Mouse (Mus musculus): Measurements from ENCODE around the gene Bmp8b. TPM values are rescaled to one million over a fixed set of nuclear protein-coding genes. Genes with fewer than 3 reads are reported as not detected.
A peak's percentile ranks its signal among the peaks of the same experiment; 100 is the strongest.
"Not testable (repeated sequence)": the region's sequence is repeated elsewhere in the genome, so short reads cannot be mapped to it uniquely, and the experiment has no call there.

Bmp8b gene
- polyA plus RNA-seq, 1 experiment from 2014 or later: 0.38 TPM

DNA sequence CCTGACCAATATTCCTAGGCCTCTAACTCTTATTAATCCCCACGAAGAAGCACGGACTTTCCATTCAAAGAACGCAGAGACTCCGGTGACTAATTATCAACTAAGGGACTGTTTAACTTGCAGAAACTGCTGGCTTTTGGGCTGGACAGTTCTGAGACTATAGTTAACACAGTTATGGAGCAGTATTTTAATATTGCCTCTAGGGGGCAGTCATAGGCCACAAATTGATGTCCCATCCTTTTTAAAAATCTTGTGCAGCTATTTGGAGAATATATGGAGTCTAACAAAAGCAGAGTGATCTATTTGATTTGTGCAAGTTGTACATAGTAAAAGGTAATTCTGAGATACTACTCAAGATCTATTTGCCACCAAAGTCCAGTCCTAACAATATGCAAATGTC is 50.0 kb downstream of the Bmp8b start:
- Histone ChIP-seq H3K4me2 (no peak overlapping the region), H3K4me1 (no peaks in the 10 kb centered on the region), H3K27me3 (replicated peaks) (no peaks in the 10 kb centered on the region), H3K36me3 (no peaks in the 10 kb centered on the region), H3K4me3 (replicated peaks) (no peak overlapping the region), H3K27ac (replicated peaks) (no peak overlapping the region), H3K9ac (replicated peaks) (no peak overlapping the region), H3K9me3 (replicated peaks) (no peaks in the 10 kb centered on the region)
- WGBS: 30% methylated on average over 4 of the region's 4 CpGs
- ATAC-seq (ENCODE audit: low FRiP score): no peak

DNA sequence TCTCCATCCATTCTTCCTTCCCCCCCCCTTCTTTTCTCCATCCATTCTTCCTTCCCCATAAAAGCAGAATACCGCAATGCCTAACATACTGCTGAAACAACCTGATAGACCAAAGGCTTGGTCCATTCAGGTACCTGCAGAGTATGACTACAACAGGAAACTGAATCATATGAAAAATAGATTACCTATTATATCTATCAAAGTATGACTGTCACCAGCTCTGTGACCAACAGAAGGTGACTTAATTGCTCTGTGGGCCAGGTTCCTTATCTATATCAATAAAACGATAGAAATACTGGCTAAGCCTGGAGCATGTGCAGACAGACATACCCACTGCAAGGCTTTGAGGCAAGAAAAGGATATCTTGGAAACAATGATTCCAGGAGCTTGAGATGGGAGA is 50.5 kb downstream of the Bmp8b start:
- no peaks in the 10 kb centered on the region for H3K36me3 ChIP-seq
- no peaks in the 10 kb centered on the region for H3K27me3 ChIP-seq (replicated peaks)
- no peak overlapping the region for H3K4me2 ChIP-seq
- no peak for ATAC-seq (ENCODE audit: low FRiP score)
- no peak overlapping the region for H3K27ac ChIP-seq (replicated peaks)
- H3K4me1 ChIP-seq: no peaks in the 10 kb centered on the region
- WGBS: 66% methylated on average over 2 of the region's 2 CpGs
- H3K4me3 ChIP-seq (replicated peaks): no peak overlapping the region
- H3K9me3 ChIP-seq (replicated peaks): no peaks in the 10 kb centered on the region
- no peak overlapping the region for H3K9ac ChIP-seq (replicated peaks)

DNA sequence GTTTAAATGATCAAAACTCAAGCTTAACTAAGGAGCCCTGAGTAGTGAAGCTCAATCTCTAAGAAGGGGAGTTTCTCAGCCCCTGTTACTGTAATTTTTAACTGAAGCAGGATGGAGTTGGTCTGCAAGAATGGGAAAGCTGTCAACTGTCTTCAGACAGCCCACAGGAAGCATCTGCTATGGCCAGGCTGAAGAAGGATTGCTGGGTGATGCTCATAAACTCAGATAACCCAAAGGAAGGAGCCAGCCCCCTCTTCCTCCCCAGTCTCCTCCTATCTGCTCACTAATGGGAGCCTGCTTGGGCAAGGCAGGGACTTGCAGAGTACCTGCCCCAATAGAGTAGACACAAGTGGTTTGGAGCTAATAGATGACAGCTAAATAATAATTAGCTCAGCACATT is 50.9 kb downstream of the Bmp8b start:
- Histone ChIP-seq H3K4me2 (no peak overlapping the region), H3K36me3 (no peaks in the 10 kb centered on the region), H3K9ac (replicated peaks) (no peak overlapping the region), H3K4me3 (replicated peaks) (no peak overlapping the region), H3K4me1 (no peaks in the 10 kb centered on the region), H3K27me3 (replicated peaks) (no peaks in the 10 kb centered on the region), H3K27ac (replicated peaks) (no peak overlapping the region), H3K9me3 (replicated peaks) (no peaks in the 10 kb centered on the region)
- no peak for ATAC-seq (ENCODE audit: low FRiP score)

DNA sequence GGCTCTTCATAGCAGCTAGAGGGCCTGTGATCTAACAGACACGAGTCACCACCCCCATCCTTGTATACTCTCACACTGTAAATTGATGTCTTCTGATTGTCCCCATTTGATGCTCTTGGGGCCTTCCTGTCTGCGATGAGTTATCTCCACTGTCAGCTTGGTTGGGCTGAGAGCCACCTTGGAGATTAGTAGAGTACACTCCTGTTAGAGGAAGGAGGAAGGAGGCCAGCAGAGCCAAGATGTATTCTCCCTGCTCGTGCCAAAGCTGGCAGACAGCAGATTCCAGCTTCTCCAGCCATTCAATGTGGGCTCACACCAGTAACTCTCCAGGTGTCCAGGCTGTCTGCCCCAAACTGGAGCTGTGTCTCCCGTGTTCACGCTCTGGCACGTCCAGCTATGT is 55.6 kb downstream of the Bmp8b start:
- Histone ChIP-seq H3K9me3 (replicated peaks) (no peaks in the 10 kb centered on the region), H3K9ac (replicated peaks) (no peak overlapping the region), H3K4me2 (no peak overlapping the region), H3K4me1 (no peaks in the 10 kb centered on the region; the same call in 1 of the 2 replicates), H3K27ac (replicated peaks) (no peak overlapping the region), H3K36me3 (no peaks in the 10 kb centered on the region), H3K4me3 (replicated peaks) (no peak overlapping the region), H3K27me3 (replicated peaks) (0 out of 2 replicates have a peak, but pooled peaks cover 2% of the 10 kb centered on the region)
- WGBS: 85% methylated on average over 6 of the region's 6 CpGs
- no peak for ATAC-seq (ENCODE audit: low FRiP score)

DNA sequence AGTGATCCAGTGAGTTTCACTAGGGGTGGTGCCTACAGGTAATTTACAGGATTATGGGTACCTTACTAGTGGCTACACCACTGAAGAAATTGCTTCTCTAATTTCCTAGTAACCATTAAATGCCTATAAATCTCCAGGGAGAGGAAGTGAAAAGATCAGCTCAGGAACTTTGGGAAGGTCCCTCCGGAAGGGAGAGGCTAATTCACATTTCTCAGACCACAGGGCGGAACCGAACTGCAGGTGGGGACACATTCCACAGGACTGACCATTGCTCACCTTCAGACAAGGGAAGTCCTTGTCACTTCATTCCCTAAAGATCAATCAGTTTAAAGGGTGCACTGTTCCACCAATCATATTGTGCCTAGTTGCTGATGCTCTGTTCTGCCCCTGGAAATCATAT is 56.3 kb downstream of the Bmp8b start:
- ATAC-seq (ENCODE audit: low FRiP score); H3K4me3 ChIP-seq (replicated peaks); H3K4me1 ChIP-seq; H3K9ac ChIP-seq (replicated peaks); H3K9me3 ChIP-seq (replicated peaks); H3K27ac ChIP-seq (replicated peaks); H3K36me3 ChIP-seq; H3K27me3 ChIP-seq (replicated peaks); H3K4me2 ChIP-seq: not testable (repeated sequence)
- 79% methylated on average over 3 of the region's 3 CpGs for WGBS

DNA sequence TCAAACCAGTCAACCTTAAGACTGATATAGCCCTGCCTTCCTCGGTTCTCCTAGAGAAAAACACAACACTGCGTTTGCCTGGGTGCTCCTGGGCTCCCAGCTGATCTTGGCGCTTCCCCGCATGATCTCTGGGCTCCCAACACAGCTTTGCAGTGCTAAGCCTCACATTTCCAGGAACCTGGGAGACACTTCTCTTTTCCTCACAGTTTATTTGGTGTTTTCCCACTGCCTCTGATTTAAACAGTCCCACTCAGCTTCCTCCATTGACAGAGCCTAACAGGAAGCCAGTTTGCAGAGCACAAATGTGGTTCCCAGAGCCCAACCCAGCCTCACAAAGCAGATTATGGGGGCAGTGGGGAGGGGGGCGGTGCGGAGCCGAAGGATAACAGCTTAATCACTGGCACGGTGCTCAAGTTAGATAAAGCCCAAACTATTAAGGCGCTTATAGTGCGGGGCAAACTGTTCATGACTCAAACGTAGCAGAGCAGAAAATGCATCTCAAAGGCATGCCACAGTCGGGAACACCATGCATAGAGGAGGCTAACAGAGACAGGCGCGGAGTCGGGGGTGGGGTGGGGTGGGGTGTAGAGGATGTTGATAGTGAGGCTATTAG is 57.4 kb downstream of the Bmp8b start:
- peak overlapping the region; percentile 45 for H3K4me2 ChIP-seq
- H3K27ac ChIP-seq (replicated peaks): no peak overlapping the region
- no peaks in the 10 kb centered on the region for H3K9me3 ChIP-seq (replicated peaks)
- 13% methylated on average over 15 of the region's 15 CpGs for WGBS
- H3K4me3 ChIP-seq (replicated peaks): no peak overlapping the region
- H3K36me3 ChIP-seq: no peaks in the 10 kb centered on the region
- no peak for ATAC-seq (ENCODE audit: low FRiP score)
- no peak overlapping the region for H3K9ac ChIP-seq (replicated peaks)
- 0 out of 2 replicates have a peak, but pooled peaks cover 2% of the 10 kb centered on the region for H3K27me3 ChIP-seq (replicated peaks)
- H3K4me1 ChIP-seq: no peaks in the 10 kb centered on the region; the same call in 1 of the 2 replicates

DNA sequence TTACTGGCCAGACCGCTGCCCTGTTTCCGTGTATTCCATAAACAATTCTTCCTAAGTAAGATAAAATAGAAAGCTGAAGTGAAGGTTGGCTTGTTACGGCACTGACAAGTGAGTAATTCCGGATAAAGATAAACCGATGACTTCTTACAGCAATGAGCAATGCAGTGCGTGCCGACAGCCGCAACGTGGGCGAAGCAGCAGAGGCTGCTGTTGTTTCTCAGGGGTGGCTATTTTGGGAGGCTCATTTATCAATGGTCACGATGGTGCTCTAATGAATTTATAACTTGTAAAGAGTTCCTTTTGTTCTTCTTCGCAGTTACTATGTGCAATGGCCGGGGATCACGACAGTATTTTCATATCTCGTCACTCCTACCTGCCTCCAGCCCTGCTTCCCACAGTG is 59.2 kb downstream of the Bmp8b start:
- Histone ChIP-seq H3K9me3 (replicated peaks) (no peaks in the 10 kb centered on the region), H3K4me1 (no peaks in the 10 kb centered on the region; the same call in 1 of the 2 replicates), H3K4me3 (replicated peaks) (no peak overlapping the region), H3K36me3 (no peaks in the 10 kb centered on the region), H3K4me2 (no peak overlapping the region), H3K27ac (replicated peaks) (no peak overlapping the region), H3K9ac (replicated peaks) (no peak overlapping the region), H3K27me3 (replicated peaks) (0 out of 2 replicates have a peak, but pooled peaks cover 2% of the 10 kb centered on the region)
- 73% methylated on average over 15 of the region's 15 CpGs for WGBS
- no peak for ATAC-seq (ENCODE audit: low FRiP score)

DNA sequence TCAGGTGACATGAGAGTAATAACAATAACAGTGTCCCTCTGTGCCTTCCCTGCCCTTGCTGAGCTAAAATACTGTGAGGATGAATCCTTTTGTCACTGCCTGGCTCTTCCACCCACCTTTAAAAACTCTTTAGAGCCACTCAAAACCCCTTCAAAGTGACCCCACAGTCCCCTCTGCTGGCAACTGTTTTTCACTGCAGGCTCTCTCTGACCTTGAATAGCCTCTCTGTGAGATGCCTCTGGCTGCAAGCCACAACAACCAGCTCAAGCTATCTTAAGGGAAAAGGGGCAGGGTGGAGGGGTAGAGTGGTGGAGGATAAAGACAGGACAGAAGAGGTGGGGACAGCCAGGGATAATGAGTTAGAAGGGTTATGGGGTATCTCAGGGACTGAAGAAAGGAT is 66.8 kb downstream of the Bmp8b start:
- H3K27ac ChIP-seq (replicated peaks): no peak overlapping the region
- no peaks in the 10 kb centered on the region for H3K36me3 ChIP-seq
- ATAC-seq (ENCODE audit: low FRiP score): no peak

More for the DNA sequence above, 66.8 kb downstream of the Bmp8b start:
- no peaks in the 10 kb centered on the region for H3K4me1 ChIP-seq
- H3K4me3 ChIP-seq (replicated peaks): no peak overlapping the region
- H3K4me2 ChIP-seq: no peak overlapping the region
- no peak overlapping the region for H3K9ac ChIP-seq (replicated peaks)
- no peaks in the 10 kb centered on the region for H3K9me3 ChIP-seq (replicated peaks)
- H3K27me3 ChIP-seq (replicated peaks): no peaks in the 10 kb centered on the region

Other genes with a start within 250 kb of the Bmp8b start
- 73.5 and 78.6 TPM in 2 replicates for gene Cap1, start 219.1 kb upstream of the Bmp8b start, polyA plus RNA-seq (2015; fragmentation: Nextera tagmentation; extraction: Ambion mirVana)
- gene Mfsd2a, start 144.0 kb upstream of the Bmp8b start, polyA plus RNA-seq (2015; fragmentation: Nextera tagmentation; extraction: Ambion mirVana): 23.3 and 29.3 TPM in 2 replicates
- gene Mycl, start 109.5 kb upstream of the Bmp8b start, polyA plus RNA-seq (2015; fragmentation: Nextera tagmentation; extraction: Ambion mirVana): 38.2 and 52.3 TPM in 2 replicates
- gene Trit1, start 88.6 kb upstream of the Bmp8b start, polyA plus RNA-seq (2015; fragmentation: Nextera tagmentation; extraction: Ambion mirVana): 21.0 and 21.9 TPM in 2 replicates
- 0.68 and 0.77 TPM in 2 replicates for gene Oxct2b, start 11.1 kb downstream of the Bmp8b start, polyA plus RNA-seq (2015; fragmentation: Nextera tagmentation; extraction: Ambion mirVana)
- gene Ppie, start 34.8 kb downstream of the Bmp8b start, polyA plus RNA-seq (2015; fragmentation: Nextera tagmentation; extraction: Ambion mirVana): 50.4 and 66.1 TPM in 2 replicates
- 33.2 and 34.4 TPM in 2 replicates for gene Hpcal4, start 78.1 kb downstream of the Bmp8b start, polyA plus RNA-seq (2015; fragmentation: Nextera tagmentation; extraction: Ambion mirVana)
- gene Nt5c1a, start 96.3 kb downstream of the Bmp8b start, polyA plus RNA-seq (2015; fragmentation: Nextera tagmentation; extraction: Ambion mirVana): 0.17 TPM in 1 of 2 replicates, not detected in the other
- gene Heyl, start 128.4 kb downstream of the Bmp8b start, polyA plus RNA-seq (2015; fragmentation: Nextera tagmentation; extraction: Ambion mirVana): 5.6 and 9.6 TPM in 2 replicates
- gene Pabpc4, start 157.2 kb downstream of the Bmp8b start, polyA plus RNA-seq (2015; fragmentation: Nextera tagmentation; extraction: Ambion mirVana): 28.3 and 31.7 TPM in 2 replicates
- gene Oxct2a, start 218.5 kb downstream of the Bmp8b start, polyA plus RNA-seq (2015; fragmentation: Nextera tagmentation; extraction: Ambion mirVana): 0.14 TPM in 1 of 2 replicates, not detected in the other
- 0.20 and 0.43 TPM in 2 replicates for gene Bmp8a, start 238.1 kb downstream of the Bmp8b start, polyA plus RNA-seq (2015; fragmentation: Nextera tagmentation; extraction: Ambion mirVana)

Data from neural tube, embryonic 15.5 days (tissue).